Mouse (Mus musculus): ENCODE results near the gene Mbd5. TPM values are rescaled to one million over a fixed set of nuclear protein-coding genes. Genes with fewer than 3 reads are reported as not detected.
"Not testable (repeated sequence)": the region's sequence is repeated elsewhere in the genome, so short reads cannot be mapped to it uniquely, and the experiment has no call there.

Mbd5 gene
- polyA plus RNA-seq, 1 experiment: 3.4 TPM

GRCm38 (mm10) chr2:49153649-49154048 is 204.3 kb downstream of the Mbd5 start:
- no peak for DNase-seq (ENCODE audit: low read depth, low spot score)
- 74% methylated on average over 1 of the region's 1 CpGs for WGBS

GRCm38 (mm10) chr2:49160232-49160947 is 211.1 kb downstream of the Mbd5 start:
- DNase-seq (ENCODE audit: low read depth, low spot score): no peak
- WGBS: 93% methylated on average over 5 of the region's 5 CpGs

- WGBS: 90% methylated on average over 3 of the region's 3 CpGs
- no peak for DNase-seq (ENCODE audit: low read depth, low spot score)
These were observed 220.5 kb downstream of the Mbd5 start for GRCm38 (mm10) chr2:49169766-49170165.

GRCm38 (mm10) chr2:49177015-49177414 is 227.7 kb downstream of the Mbd5 start:
- WGBS: 44% methylated on average over 3 of the region's 3 CpGs
- DNase-seq (ENCODE audit: low read depth, low spot score): no peak

- WGBS: 79% methylated on average over 2 of the region's 2 CpGs
- no peak for DNase-seq (ENCODE audit: low read depth, low spot score)
These were observed 241.7 kb downstream of the Mbd5 start for GRCm38 (mm10) chr2:49190984-49191383.

- no peak for DNase-seq (ENCODE audit: low read depth, low spot score)
- WGBS: 97% methylated on average over 3 of the region's 3 CpGs
These were observed 242.4 kb downstream of the Mbd5 start for GRCm38 (mm10) chr2:49191695-49192094.

- no peak for DNase-seq (ENCODE audit: low read depth, low spot score)
- 63% methylated on average over 1 of the region's 1 CpGs for WGBS
These were observed 254.8 kb downstream of the Mbd5 start for GRCm38 (mm10) chr2:49204081-49204480.

GRCm38 (mm10) chr2:49205692-49206091 is 256.4 kb downstream of the Mbd5 start:
- not testable (repeated sequence) for DNase-seq (ENCODE audit: low read depth, low spot score)
- WGBS: 97% methylated on average over 1 of the region's 1 CpGs

- no peak for DNase-seq (ENCODE audit: low read depth, low spot score)
- 96% methylated on average over 3 of the region's 3 CpGs for WGBS
These were observed 260.0 kb downstream of the Mbd5 start for GRCm38 (mm10) chr2:49209349-49209748.

- WGBS: 100% methylated on average over 1 of the region's 1 CpGs
- no peak for DNase-seq (ENCODE audit: low read depth, low spot score)
These were observed 261.1 kb downstream of the Mbd5 start for GRCm38 (mm10) chr2:49210408-49210807.

- DNase-seq (ENCODE audit: low read depth, low spot score): no peak
These were observed 280.4 kb downstream of the Mbd5 start for GRCm38 (mm10) chr2:49229725-49230124.

- no peak for DNase-seq (ENCODE audit: low read depth, low spot score)
- WGBS: 67% methylated on average over 2 of the region's 2 CpGs
These were observed 284.8 kb downstream of the Mbd5 start for GRCm38 (mm10) chr2:49234064-49234463.

- no peak for DNase-seq (ENCODE audit: low read depth, low spot score)
- WGBS: 85% methylated on average over 4 of the region's 4 CpGs
These were observed 292.4 kb downstream of the Mbd5 start for GRCm38 (mm10) chr2:49241715-49242114.

GRCm38 (mm10) chr2:49264092-49264491 is 314.8 kb downstream of the Mbd5 start:
- DNase-seq (ENCODE audit: low read depth, low spot score): no peak
- WGBS: 80% methylated on average over 2 of the region's 2 CpGs

GRCm38 (mm10) chr2:49272295-49272967 is 323.1 kb downstream of the Mbd5 start:
- DNase-seq (ENCODE audit: low read depth, low spot score): no peak
- 61% methylated on average over 11 of the region's 11 CpGs for WGBS

- 88% methylated on average over 4 of the region's 4 CpGs for WGBS
- no peak for DNase-seq (ENCODE audit: low read depth, low spot score)
These were observed 326.9 kb downstream of the Mbd5 start for GRCm38 (mm10) chr2:49276017-49276722.

GRCm38 (mm10) chr2:49280496-49280895 is 331.2 kb downstream of the Mbd5 start:
- DNase-seq (ENCODE audit: low read depth, low spot score): no peak

- DNase-seq (ENCODE audit: low read depth, low spot score): no peak
These were observed 334.3 kb downstream of the Mbd5 start for GRCm38 (mm10) chr2:49283583-49283982.

- 46% methylated on average over 1 of the region's 1 CpGs for WGBS
- no peak for DNase-seq (ENCODE audit: low read depth, low spot score)
These were observed 337.7 kb downstream of the Mbd5 start for GRCm38 (mm10) chr2:49286965-49287364.

- WGBS: 87% methylated on average over 2 of the region's 2 CpGs
These were observed 342.4 kb downstream of the Mbd5 start for GRCm38 (mm10) chr2:49291709-49292108.

More at GRCm38 (mm10) chr2:49291709-49292108, 342.4 kb downstream of the Mbd5 start:
- no peak for DNase-seq (ENCODE audit: low read depth, low spot score)
